ENCODE assay signal across 8 mouse cellular contexts in genomic region chr12:75310766-75311165, GRCm38 (mm10). TPM values are rescaled to one million over a fixed set of nuclear protein-coding genes. Genes with fewer than 3 reads are reported as not detected.
DNase-seq lines count a peak whose midpoint lies in the region; ATAC-seq and TF ChIP-seq lines count a peak whose summit lies in the region.

No protein-coding gene starts in this region.

- H3K36me3 ChIP-seq in kidney, embryonic 14.5 days (ENCODE audit: control insufficient read depth, insufficient read depth, low read length), result no peaks in the 10 kb centered on the region
- H3K36me3 ChIP-seq in neural tube, embryonic 13.5 days, result no peaks in the 10 kb centered on the region
- H3K36me3 ChIP-seq in forebrain, postnatal 0 days (ENCODE audit: insufficient read depth), result no peaks in the 10 kb centered on the region

- H3K9ac ChIP-seq in kidney, embryonic 14.5 days (ENCODE audit: low read depth, low read length), result no peak overlapping the region
- no peak overlapping the region for H3K9ac ChIP-seq in neural tube, embryonic 13.5 days
- H3K9ac ChIP-seq in forebrain, postnatal 0 days, result no peak overlapping the region

- no peak for TF ChIP-seq CTCF in gastrocnemius, adult 2 months (IDR thresholded peaks at IDR 0.05)
- no peak for TF ChIP-seq CTCF in forebrain, postnatal 0 days (IDR thresholded peaks at IDR 0.05; ENCODE audit: low read depth)

- no peaks in the 10 kb centered on the region for H3K27me3 ChIP-seq in kidney, embryonic 14.5 days (ENCODE audit: control insufficient read depth, insufficient read depth, low read length)
- H3K27me3 ChIP-seq in neural tube, embryonic 13.5 days, result no peaks in the 10 kb centered on the region; the same call in 1 of the 2 replicates
- H3K27me3 ChIP-seq in forebrain, postnatal 0 days (ENCODE audit: insufficient read depth, low read length), result no peaks in the 10 kb centered on the region

- DNase-seq in kidney, adult 18-20 months, result no peak
- peak; percentile 75 for DNase-seq in gastrocnemius, adult 2 months
- peak; percentile 48 to 54 for DNase-seq in heart, postnatal 36 days
- no peak for DNase-seq in spleen, adult 12 weeks (ENCODE audit: low spot score)
- no peak for DNase-seq in forebrain, postnatal 0 days

- ATAC-seq in kidney, embryonic 14.5 days (ENCODE audit: low FRiP score, low TSS enrichment), result no peak
- ATAC-seq in neural tube, embryonic 13.5 days (ENCODE audit: low read depth), result no peak
- ATAC-seq in megakaryocyte-erythroid progenitor cell, adult 5-6 weeks (replicated peaks; ENCODE audit: low FRiP score, low TSS enrichment, poor library complexity, severe bottlenecking), result no peak
- no peak for ATAC-seq in forebrain, postnatal 0 days

- H3K9me3 ChIP-seq in kidney, embryonic 14.5 days (ENCODE audit: control insufficient read depth, low read length), result no peaks in the 10 kb centered on the region
- no peaks in the 10 kb centered on the region for H3K9me3 ChIP-seq in neural tube, embryonic 13.5 days
- H3K9me3 ChIP-seq in forebrain, postnatal 0 days (ENCODE audit: low read length), result no peaks in the 10 kb centered on the region

- intact Hi-C loops in gastrocnemius, adult 2 months (cut with DNase I), result loop anchor here (5.0 kb wide), 2 partner anchors 33 to 42 kb away; no protein-coding TSS in a partner anchor
- intact Hi-C loops in heart, postnatal 36 days (cut with DNase I), result no loop called here

- H3K4me3 ChIP-seq in kidney, embryonic 14.5 days (ENCODE audit: low read length), result no peak overlapping the region; the same call in 1 of the 2 replicates
- peak overlapping the region; percentile 88 for H3K4me3 ChIP-seq in gastrocnemius, adult 2 months
- H3K4me3 ChIP-seq in neural tube, embryonic 13.5 days, result 0 out of 2 replicates have a peak overlapping the region, but pooled peaks have one; percentile 50
- H3K4me3 ChIP-seq in forebrain, postnatal 0 days (ENCODE audit: low read depth, low read length), result no peak overlapping the region

- 73% methylated on average over 12 of the region's 12 CpGs for WGBS in kidney, embryonic 14.5 days
- WGBS in neural tube, embryonic 13.5 days, result 83% methylated on average over 12 of the region's 12 CpGs
- 90% methylated on average over 12 of the region's 12 CpGs for WGBS in forebrain, postnatal 0 days

- H3K4me1 ChIP-seq in kidney, embryonic 14.5 days (ENCODE audit: control insufficient read depth, insufficient read depth, low read length), result no peaks in the 10 kb centered on the region
- peaks cover 17% of the 10 kb centered on the region for H3K4me1 ChIP-seq in neural tube, embryonic 13.5 days (replicated peaks)
- H3K4me1 ChIP-seq in forebrain, postnatal 0 days (ENCODE audit: insufficient read depth), result 0 out of 2 replicates have a peak, but pooled peaks cover 8% of the 10 kb centered on the region

- H3K27ac ChIP-seq in kidney, embryonic 14.5 days (ENCODE audit: low read depth, low read length), result no peak overlapping the region
- H3K27ac ChIP-seq in gastrocnemius, adult 2 months, result peak overlapping the region; percentile 98
- no peak overlapping the region for H3K27ac ChIP-seq in neural tube, embryonic 13.5 days (replicated peaks)
- no peak overlapping the region for H3K27ac ChIP-seq in forebrain, postnatal 0 days (ENCODE audit: low read depth, low read length)

- H3K4me2 ChIP-seq in kidney, embryonic 14.5 days (replicated peaks; ENCODE audit: low read depth, low read length), result peak overlapping the region; percentile 83
- peak overlapping the region; percentile 90 for H3K4me2 ChIP-seq in neural tube, embryonic 13.5 days
- no peak overlapping the region for H3K4me2 ChIP-seq in forebrain, postnatal 0 days (ENCODE audit: low read depth)

RNA-seq across cellular contexts. Expression of gene Rhoj, which starts 2.6 kb away (rescaled TPM):
- polyA plus RNA-seq in kidney, embryonic 14.5 days (2014; fragmentation: Nextera tagmentation; extraction: Ambion mirVana), result 45.7 and 51.0 TPM in 2 replicates
- 10 to 100 TPM; 13.7 to 19.7 TPM for total RNA-seq in gastrocnemius, adult 2 months (2021)
- 10 to 100 TPM; 28.3 to 37.8 TPM for total RNA-seq in heart, postnatal 36 days (2021)
- polyA plus RNA-seq in neural tube, embryonic 13.5 days (2015; fragmentation: Nextera tagmentation; extraction: Ambion mirVana), result 35.7 and 37.2 TPM in 2 replicates
- not detected in 2 replicates for total RNA-seq in megakaryocyte-erythroid progenitor cell, adult 5-6 weeks (2014; fragmentation: Nextera tagmentation)
- total RNA-seq in megakaryocyte-erythroid progenitor cell, adult 5-6 weeks (2017), result not detected in 2 replicates
- 10.2 and 11.4 TPM in 2 replicates for total RNA-seq in forebrain, postnatal 0 days (2014; rRNA removed)
- polyA plus RNA-seq in forebrain, postnatal 0 days (2015; fragmentation: Nextera tagmentation; extraction: Ambion mirVana), result 11.8 and 11.9 TPM in 2 replicates

Comparison
In these comparisons a context has a peak if more than half of its experiments do, and no peak if none do; other contexts are left out.
1. H3K4me3 ChIP-seq: peak in gastrocnemius, adult 2 months (single experiment) and neural tube, embryonic 13.5 days (single experiment); none in kidney, embryonic 14.5 days (single experiment) and forebrain, postnatal 0 days (single experiment).
2. DNase-seq: peak in gastrocnemius, adult 2 months (single experiment) and heart, postnatal 36 days (2 of 2); none in kidney, adult 18-20 months (single experiment), spleen, adult 12 weeks (single experiment) and forebrain, postnatal 0 days (single experiment).
3. RNA of gene Rhoj, which starts 2.6 kb away (total RNA-seq): 28.3 to 37.8 TPM in heart, postnatal 36 days, 13.7 to 19.7 TPM in gastrocnemius, adult 2 months and 10.2 to 11.4 TPM in forebrain, postnatal 0 days; not detected in megakaryocyte-erythroid progenitor cell, adult 5-6 weeks; every median in the first group is over 10 times any median in the second.